Mouse (Mus musculus) hindbrain, embryonic 16.5 days (tissue): ENCODE data around the gene Pfkfb3. TPM values are rescaled to one million over a fixed set of nuclear protein-coding genes. Genes with fewer than 3 reads are reported as not detected.

ENCODE experiments used
- ATAC-seq: fragments of 200-750 bp; cut with Nextera tagmentation; 2 replicates; pipeline ENCODE4 v1.8.0; 2017; ENCODE audit warnings: moderate TSS enrichment, moderate library complexity
- H3K27ac ChIP-seq: fragments of 300-500 bp; sonication (generic); 2 replicates; pipeline ENCODE4 v1.5.1; 2014; ENCODE audit warnings: low read depth, mild to moderate bottlenecking, control low read depth, low read length, moderate library complexity
- H3K27me3 ChIP-seq: fragments of 300-500 bp; sonication (generic); replicated peaks from 2 replicates; pipeline ENCODE4 v1.6.1; 2014; ENCODE audit warnings: low read length; ENCODE audit not compliant: control insufficient read depth, insufficient read depth
- H3K36me3 ChIP-seq: fragments of 300-500 bp; sonication (generic); 2 replicates; pipeline ENCODE4 v1.6.1; 2014; ENCODE audit warnings: mild to moderate bottlenecking, low read length, moderate library complexity, mixed read lengths; ENCODE audit not compliant: control insufficient read depth, insufficient read depth
- H3K4me1 ChIP-seq: fragments of 300-500 bp; sonication (generic); 2 replicates; pipeline ENCODE4 v1.6.1; 2014; ENCODE audit warnings: low read depth, low read length; ENCODE audit not compliant: control insufficient read depth, insufficient read depth
- H3K4me2 ChIP-seq: fragments of 300-500 bp; sonication (generic); 2 replicates; pipeline ENCODE4 v1.6.1; 2014; ENCODE audit warnings: mild to moderate bottlenecking, low read length, control low read depth, moderate library complexity
- H3K4me3 ChIP-seq: fragments of 300-500 bp; sonication (generic); 2 replicates; pipeline ENCODE4 v1.5.1; 2014; ENCODE audit warnings: mild to moderate bottlenecking, low read length, control low read depth, moderate library complexity
- H3K9ac ChIP-seq: fragments of 300-500 bp; sonication (generic); 2 replicates; pipeline ENCODE4 v1.6.1; 2014; ENCODE audit warnings: low read depth, mild to moderate bottlenecking, control low read depth, low read length, moderate library complexity
- H3K9me3 ChIP-seq: fragments of 300-500 bp; sonication (generic); 2 replicates; pipeline ENCODE4 v1.6.1; 2014; ENCODE audit warnings: mild to moderate bottlenecking, low read length, moderate library complexity; ENCODE audit not compliant: control insufficient read depth
- WGBS: fragments of 180-500 bp; shearing (Covaris S2); extraction: QIAGEN DNeasy Blood & Tissue Kit; methylation state at CpG from one replicate; pipeline ENCODE4 v1.1.7; 2014; 5-methylcytosine and 5-hydroxymethylcytosine counted together
- polyA plus RNA-seq: library from polyadenylated mRNA; unstranded; fragments of >200 nt; fragmentation: Nextera tagmentation; extraction: Ambion mirVana; gene quantifications from 2 replicates; pipeline ENCODE4 v1.2.1, GENCODE M21; 2015

Pfkfb3 gene
- polyA plus RNA-seq, 1 experiment from 2014 or later = 28.5 TPM

- Histone ChIP-seq H3K27me3 (no peaks in the 10 kb centered on the region), H3K9ac (no peak overlapping the region), H3K4me2 (no peak overlapping the region), H3K27ac (no peak overlapping the region), H3K4me3 (no peak overlapping the region), H3K4me1 (no peaks in the 10 kb centered on the region), H3K9me3 (no peaks in the 10 kb centered on the region), H3K36me3 (no peaks in the 10 kb centered on the region)
- 90% methylated on average over 2 of the region's 2 CpGs for WGBS
- no peak for ATAC-seq
These were observed 130.5 kb downstream of the Pfkfb3 start for GRCm38 (mm10) chr2:11423421-11423820.

- Histone ChIP-seq H3K4me2 (no peak overlapping the region), H3K27ac (no peak overlapping the region), H3K36me3 (no peaks in the 10 kb centered on the region), H3K9ac (no peak overlapping the region), H3K9me3 (no peaks in the 10 kb centered on the region), H3K27me3 (no peaks in the 10 kb centered on the region), H3K4me3 (no peak overlapping the region), H3K4me1 (no peaks in the 10 kb centered on the region)
- 82% methylated on average over 3 of the region's 3 CpGs for WGBS
- ATAC-seq = no peak
These were observed 131.5 kb downstream of the Pfkfb3 start for GRCm38 (mm10) chr2:11422384-11422783.

Other genes starting within 250 kb of the Pfkfb3 start
- 120 and 125 TPM in 2 replicates for gene Rbm17, start 50.1 kb upstream of the Pfkfb3 start, polyA plus RNA-seq
- not detected in 2 replicates for gene Gm17490, start 72.2 kb upstream of the Pfkfb3 start, polyA plus RNA-seq
- 0.08 TPM in 1 of 2 replicates, not detected in the other for gene Il2ra, start 88.7 kb upstream of the Pfkfb3 start, polyA plus RNA-seq
- 1.2 TPM in 2 replicates for gene Il15ra, start 151.2 kb upstream of the Pfkfb3 start, polyA plus RNA-seq
- 124 and 136 TPM in 2 replicates for gene Fbh1, start 223.5 kb upstream of the Pfkfb3 start, polyA plus RNA-seq
- gene Ankrd16, start 223.8 kb upstream of the Pfkfb3 start, polyA plus RNA-seq = 38.3 and 46.4 TPM in 2 replicates